Mouse (Mus musculus) B cell, adult 67 days (primary cell): ENCODE data around the gene Kctd8. TPM values are rescaled to one million over a fixed set of nuclear protein-coding genes. Genes with fewer than 3 reads are reported as not detected.

Source experiments
- total RNA-seq, 2 experiments: library from RNA; stranded (reverse); gene quantifications; 4 replicates each; pipeline ENCODE4 v1.2.4; 2023

The Kctd8 gene
- not detected for total RNA-seq

DNA sequence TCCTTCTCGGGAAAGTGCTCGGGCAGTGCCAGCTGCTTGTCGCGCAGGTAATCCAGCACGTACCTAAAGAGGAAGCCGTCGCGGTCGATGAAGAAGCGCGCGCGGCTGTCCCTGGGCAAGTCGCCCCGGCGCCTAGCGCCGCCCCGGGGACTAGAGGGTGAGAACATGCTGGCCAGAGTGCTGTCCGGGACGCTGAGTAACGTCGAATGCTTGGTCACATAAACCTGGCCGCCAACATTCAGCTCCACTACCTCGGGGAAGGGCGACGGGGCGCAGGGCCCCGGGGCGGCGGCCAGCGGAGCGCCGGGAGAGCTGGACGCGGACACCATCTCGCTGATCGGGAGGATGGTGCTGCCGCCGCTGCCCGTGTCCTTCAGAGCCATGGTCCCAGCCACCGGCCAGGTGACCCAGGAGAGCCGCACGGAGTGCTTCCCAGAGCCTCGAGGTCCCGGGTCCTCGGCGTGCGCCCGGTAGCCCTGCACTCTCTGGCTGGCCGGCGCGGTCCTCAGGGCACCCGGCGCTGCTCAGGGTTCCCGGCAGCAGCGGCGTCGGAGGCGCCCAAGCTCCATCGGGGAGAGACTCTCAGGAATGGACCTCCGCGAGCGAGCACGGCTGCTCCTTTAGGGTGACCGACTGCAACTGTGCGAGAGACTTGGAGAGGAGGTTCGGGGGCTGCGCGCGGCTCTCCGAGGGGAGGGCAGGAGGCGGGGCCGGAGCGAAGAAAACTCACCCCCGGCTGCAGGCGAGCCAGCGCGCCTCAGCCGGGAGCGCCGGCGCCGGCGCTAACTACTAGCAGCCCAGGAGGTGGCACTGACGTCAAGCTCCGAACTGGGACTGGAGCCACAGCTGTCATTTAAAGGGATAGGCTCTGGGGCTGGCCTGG lies at the start of gene Kctd8:
Gene Kctd8, minus strand, starts transcription at position 761 of the 883 bp plus-strand sequence.

Other genes starting within 250 kb of the Kctd8 start
- not detected for gene Yipf7, start 201.0 kb upstream of the Kctd8 start, total RNA-seq
- gene Guf1, start 215.2 kb upstream of the Kctd8 start, total RNA-seq: 10 to 100 TPM; 24.9 to 26.6 TPM